Mouse (Mus musculus) liver, embryonic 14.5 days (tissue): ENCODE data around the gene Usp19. TPM values are rescaled to one million over a fixed set of nuclear protein-coding genes. Genes with fewer than 3 reads are reported as not detected.

Source experiments
- ATAC-seq: fragments of 200-750 bp; cut with Nextera tagmentation; 2 replicates; pipeline ENCODE4 v1.8.0; 2017; ENCODE audit warnings: moderate number of reproducible peaks, mild to moderate bottlenecking, moderate library complexity; ENCODE audit not compliant: insufficient read depth
- DNase-seq, 3 experiments: peaks; one replicate each; pipeline ENCODE4 v3.0.0-alpha.2; 2012 to 2013; ENCODE audit warnings: low read depth in 3 of 3, low spot score in 3 of 3
- H3K27ac ChIP-seq: fragments of 300-500 bp; sonication (generic); 2 replicates; pipeline ENCODE4 v1.5.1; 2014; ENCODE audit warnings: moderate library complexity, mild to moderate bottlenecking, control low read depth, inconsistent platforms
- H3K27me3 ChIP-seq: fragments of 300-500 bp; sonication (generic); 2 replicates; pipeline ENCODE4 v1.6.1; 2014; ENCODE audit warnings: mild to moderate bottlenecking, low read length, moderate library complexity; ENCODE audit not compliant: control insufficient read depth, insufficient read depth
- H3K36me3 ChIP-seq: fragments of 300-500 bp; sonication (generic); replicated peaks from 2 replicates; pipeline ENCODE4 v1.6.1; 2014; ENCODE audit warnings: low read depth; ENCODE audit not compliant: control insufficient read depth, insufficient read depth
- H3K4me1 ChIP-seq, 2 experiments: fragments of 200-500 bp in 1 of 2; fragments of 300-500 bp in 1 of 2; sonication (generic) in 1 of 2; replicated peaks; 2 replicates each; pipeline ENCODE4 v1.6.1; 2012 to 2014; ENCODE audit warnings: antibody characterized with exemption in 1 of 2, inconsistent platforms in 1 of 2, low read length in 1 of 2; ENCODE audit not compliant: control insufficient read depth in 2 of 2, insufficient read depth in 2 of 2
- H3K4me2 ChIP-seq: fragments of 300-500 bp; sonication (generic); 2 replicates; pipeline ENCODE4 v1.6.1; 2014; ENCODE audit warnings: low read depth, mild to moderate bottlenecking, control low read depth, moderate library complexity
- H3K4me3 ChIP-seq, 2 experiments: fragments of 200-500 bp in 1 of 2; fragments of 300-500 bp in 1 of 2; sonication (generic) in 1 of 2; 2 replicates each; pipeline ENCODE4 v1.5.1; 2012 to 2014; ENCODE audit warnings: low read depth in 2 of 2, low read length in 2 of 2, mild to moderate bottlenecking in 2 of 2, control low read depth in 1 of 2, inconsistent platforms in 1 of 2, moderate library complexity in 1 of 2; ENCODE audit not compliant: insufficient read depth in 1 of 2
- H3K9ac ChIP-seq: fragments of 300-500 bp; sonication (generic); replicated peaks from 2 replicates; pipeline ENCODE4 v1.6.1; 2014; ENCODE audit warnings: mild to moderate bottlenecking, control low read depth, moderate library complexity
- H3K9me3 ChIP-seq: fragments of 300-500 bp; sonication (generic); 2 replicates; pipeline ENCODE4 v1.6.1; 2016; ENCODE audit warnings: low read length, mixed read lengths; ENCODE audit not compliant: control insufficient read depth
- CTCF ChIP-seq: IDR thresholded peaks from 2 replicates; pipeline ENCODE4 v1.5.1; 2016; ENCODE audit warnings: antibody characterized with exemption, low read depth, control low read depth
- EP300 ChIP-seq: IDR thresholded peaks from 2 replicates; pipeline ENCODE4 v1.6.1; 2016; ENCODE audit warnings: antibody characterized with exemption, low read depth
- WGBS: fragments of 180-500 bp; shearing (Covaris S2); extraction: QIAGEN DNeasy Blood & Tissue Kit; methylation state at CpG from one replicate; pipeline ENCODE4 v1.1.7; 2014; ENCODE audit not compliant: insufficient replicate concordance; 5-methylcytosine and 5-hydroxymethylcytosine counted together
- polyA plus RNA-seq, 2 experiments: library from polyadenylated mRNA; depleted of rRNA in 1 of 2; stranded (reverse) in 1 of 2; unstranded in 1 of 2; fragments of >200 nt; fragmentation: Nextera tagmentation in 1 of 2; extraction: Ambion mirVana in 1 of 2; gene quantifications; 2 replicates each; pipeline versions ENCODE4 v1.2.1 to v1.2.3; 2012 to 2014

Usp19 gene
- polyA plus RNA-seq, 2 experiments = 17.1 to 33.9 TPM

- no peak for DNase-seq
- Histone ChIP-seq H3K36me3 (no peaks in the 10 kb centered on the region), H3K27ac (no peak overlapping the region), H3K9ac (no peak overlapping the region; the same call in 1 of the 2 replicates), H3K4me2 (peak overlapping the region; percentile 50), H3K9me3 (no peaks in the 10 kb centered on the region), H3K4me1 (peaks cover 0 to 6% of the 10 kb centered on the region in 2 experiments; a peak in 1 of 4 replicates), H3K4me3 (peak overlapping the region; percentile 50 to 61), H3K27me3 (no peaks in the 10 kb centered on the region; the same call in 1 of the 2 replicates)
- peak; percentile 28; the same call in 1 of the 2 replicates for ATAC-seq
- 3% methylated on average over 20 of the region's 20 CpGs for WGBS
- TF ChIP-seq CTCF (no peak), EP300 (no peak)
Measured at GRCm38 (mm10) chr9:108478638-108479156, 11.7 kb upstream of the Usp19 start.

- DNase-seq = no peak
- Histone ChIP-seq H3K4me1 (peaks cover 0 to 6% of the 10 kb centered on the region in 2 experiments; a peak in 1 of 4 replicates), H3K9ac (no peak overlapping the region), H3K4me3 (no peak overlapping the region; a peak in 1 of 4 replicates), H3K27me3 (no peaks in the 10 kb centered on the region; the same call in 1 of the 2 replicates), H3K36me3 (no peaks in the 10 kb centered on the region), H3K4me2 (peak overlapping the region; percentile 50), H3K27ac (no peak overlapping the region), H3K9me3 (no peaks in the 10 kb centered on the region)
- no peak for ATAC-seq
- TF ChIP-seq CTCF (no peak), EP300 (no peak)
- 32% methylated on average over 11 of the region's 11 CpGs for WGBS
Measured at GRCm38 (mm10) chr9:108479241-108479640, 11.2 kb upstream of the Usp19 start.

- Histone ChIP-seq H3K4me2 (peak within 1 kb of the TSS; percentile 50), H3K27me3 (no peaks in the 10 kb centered on the region; the same call in 1 of the 2 replicates), H3K36me3 (no peaks in the 10 kb centered on the region), H3K9ac (no peak within 1 kb of the TSS; the same call in 1 of the 2 replicates), H3K27ac (no peak within 1 kb of the TSS), H3K9me3 (no peaks in the 10 kb centered on the region), H3K4me3 (peak within 1 kb of the TSS; percentile 50 to 61), H3K4me1 (peaks cover 0 to 6% of the 10 kb centered on the region in 2 experiments; a peak in 1 of 4 replicates)
- WGBS = 29% methylated on average over 10 of the region's 10 CpGs
- ATAC-seq (no peak), DNase-seq (no peak)
- TF ChIP-seq CTCF = no peak
- TF ChIP-seq EP300 = no peak
Measured at GRCm38 (mm10) chr9:108479721-108480351, 10.6 kb upstream of the Usp19 start, which contains the start of gene Lamb2. Lamb2 (plus strand) TSS chr9:108479736.

- Histone ChIP-seq H3K4me1 (peaks cover 0 to 6% of the 10 kb centered on the region in 2 experiments; a peak in 1 of 4 replicates), H3K27me3 (no peaks in the 10 kb centered on the region; the same call in 1 of the 2 replicates), H3K9ac (no peak overlapping the region), H3K9me3 (no peaks in the 10 kb centered on the region), H3K36me3 (no peaks in the 10 kb centered on the region), H3K27ac (no peak overlapping the region), H3K4me2 (no peak overlapping the region), H3K4me3 (no peak overlapping the region)
- ATAC-seq = no peak
- TF ChIP-seq CTCF (no peak), EP300 (no peak)
- no peak for DNase-seq
- WGBS = 82% methylated on average over 28 of the region's 28 CpGs
Measured at GRCm38 (mm10) chr9:108480813-108481519, 9.4 kb upstream of the Usp19 start.
